Mouse (Mus musculus): ENCODE measurements around the gene Il17d.

DNA sequence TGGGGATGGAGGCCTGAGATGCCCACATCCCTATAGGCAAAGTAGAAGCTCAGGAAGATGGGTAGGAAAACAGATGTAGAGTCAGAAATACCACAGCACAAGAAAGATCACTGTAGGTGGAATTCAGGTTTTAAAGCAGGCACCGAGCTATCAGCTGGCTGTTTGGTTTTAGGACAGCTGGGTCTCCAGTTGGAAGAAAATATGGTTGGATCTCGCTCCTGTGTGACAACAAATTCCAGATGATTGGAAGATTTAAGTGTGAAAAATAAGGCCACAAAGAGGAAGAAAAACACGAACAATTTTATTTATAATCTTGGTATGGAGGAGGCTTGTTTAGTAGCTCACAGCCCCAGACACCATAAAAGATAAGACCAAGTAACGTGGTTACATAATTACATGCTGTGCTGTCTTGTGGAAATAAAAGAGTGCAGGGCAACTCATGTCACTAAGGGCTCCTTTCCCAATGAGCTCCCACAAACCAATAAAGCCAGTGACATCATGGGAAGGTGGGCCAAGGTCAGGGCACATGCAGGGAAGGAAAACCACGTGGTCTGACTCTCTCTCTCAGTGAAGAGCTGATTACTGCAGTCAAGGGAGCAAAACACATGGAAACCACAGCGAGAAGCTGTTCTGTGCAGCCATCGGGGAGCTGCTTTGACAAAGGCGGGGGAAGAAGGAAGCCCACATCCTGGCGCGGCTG, 4.7 kb downstream of the Il17d start:
- no peak for TF ChIP-seq CTCF (IDR thresholded peaks at IDR 0.05; ENCODE audit: low read depth)
- TF ChIP-seq EP300 (IDR thresholded peaks at IDR 0.05; ENCODE audit: low read depth): no peak

All from liver, embryonic 14.5 days (tissue).